Mouse (Mus musculus): ENCODE measurements around the gene Pou2f2.

DNA sequence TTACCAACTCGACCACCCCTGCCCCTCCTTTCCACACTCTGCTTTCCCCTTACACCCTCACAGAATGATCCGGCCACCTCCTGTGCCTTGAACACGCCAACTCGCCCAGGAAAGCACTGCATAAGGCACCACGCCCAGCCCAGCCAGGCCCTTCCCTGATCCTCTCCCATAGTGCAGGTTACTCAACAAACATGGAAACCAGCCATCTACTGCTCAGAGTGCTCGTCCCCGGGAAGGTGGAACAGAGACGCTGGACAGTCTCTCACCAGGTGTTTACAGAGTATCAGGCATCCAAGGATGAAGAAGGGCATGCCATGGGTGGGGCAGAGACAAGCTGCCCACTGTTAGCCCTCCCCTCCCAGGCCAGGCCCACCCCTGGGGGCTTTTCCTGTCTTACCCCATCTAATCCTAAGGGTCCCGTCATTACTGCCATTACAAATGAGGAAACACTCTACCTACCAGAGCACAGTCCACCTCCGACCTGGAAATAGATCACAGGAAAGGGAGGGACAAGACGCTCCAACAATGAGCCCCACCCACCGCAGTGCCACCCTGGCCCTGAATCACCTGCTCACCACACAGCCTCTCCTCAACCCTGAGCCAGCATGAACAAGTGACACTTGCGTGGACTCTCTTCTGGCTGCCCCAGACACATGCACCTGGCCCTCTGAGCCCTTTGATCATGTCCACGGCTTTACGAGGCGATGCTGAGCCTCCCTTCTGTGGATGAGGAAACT, 26.7 kb upstream of the Pou2f2 start:
- no peak for TF ChIP-seq CTCF (IDR thresholded peaks at IDR 0.05; ENCODE audit: borderline replicate concordance, insufficient read depth, low read length)
- no peak for TF ChIP-seq POLR2A (IDR thresholded peaks at IDR 0.05; ENCODE audit: low read depth, low read length)
